Mouse (Mus musculus) left cerebral cortex, postnatal 10 days (tissue): ENCODE data around the gene Atg2a. TPM values are rescaled to one million over a fixed set of nuclear protein-coding genes. Genes with fewer than 3 reads are reported as not detected.

Experiments used
- DNase-seq, 2 experiments: peaks; one replicate each; pipeline ENCODE4 v3.0.0; 2021 to 2022; ENCODE audit warnings: low spot score in 2 of 2, mixed read lengths in 1 of 2; ENCODE audit errors: extremely low spot score in 1 of 2
- intact Hi-C: fragments of 180-260 bp; cut with DNase I; formaldehyde crosslinking; loops from one replicate; pipeline ENCODE4 v1.15.1; 2025
- total RNA-seq, 2 experiments: library from RNA; stranded (reverse); gene quantifications; 2 replicates each; pipeline ENCODE4 v1.2.3; 2021

Gene Atg2a
- total RNA-seq, 2 experiments from 2014 or later, result 32.9 to 34.9 TPM

DNA sequence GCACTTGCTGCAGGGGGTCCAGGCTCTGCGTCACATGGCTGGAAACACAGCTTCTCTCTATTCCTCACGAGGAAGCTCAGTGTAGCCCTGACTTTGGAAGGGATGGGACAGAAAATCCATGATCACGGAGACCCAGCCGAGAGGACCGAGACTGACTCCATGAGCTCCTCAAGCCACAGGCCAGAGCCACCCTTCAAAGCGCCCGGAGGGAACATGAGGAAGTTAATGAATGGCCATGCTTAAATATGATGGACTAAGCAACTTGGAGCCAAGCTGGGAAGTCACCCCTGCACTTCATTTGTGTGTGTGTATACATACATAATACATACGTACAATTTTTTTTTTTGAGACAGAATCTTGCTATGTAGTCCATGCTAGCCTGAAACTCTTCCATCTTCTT, 29.7 kb downstream of the Atg2a start:
- intact Hi-C loops, result no loop called here
- DNase-seq, result no peak

GRCm38 (mm10) chr19:6272053-6272452, 30.6 kb downstream of the Atg2a start:
- no peak for DNase-seq
- intact Hi-C loops, result no loop called here

DNA sequence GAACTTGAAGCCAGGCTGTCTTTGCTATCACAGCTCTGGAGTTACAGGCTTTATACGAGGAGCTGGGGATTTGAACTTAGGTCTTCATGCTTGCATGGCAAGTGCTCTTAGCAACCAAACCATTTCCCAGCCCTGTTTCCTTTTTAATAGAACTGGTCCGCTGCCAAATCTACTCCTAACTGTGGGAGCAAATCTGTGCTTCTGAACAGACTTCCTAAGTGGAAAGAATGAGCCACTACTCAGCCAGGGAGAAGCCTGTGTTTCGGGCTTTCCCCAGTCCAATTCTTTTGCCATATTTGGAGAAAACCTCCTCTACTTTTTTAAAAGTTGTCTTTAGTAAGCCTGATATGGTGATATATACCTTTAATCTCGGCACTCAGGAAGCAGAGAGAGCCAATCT, 31.3 kb downstream of the Atg2a start:
- DNase-seq, result peak in 1 of 2 experiments; percentile 38
- intact Hi-C loops, result no loop called here

DNA sequence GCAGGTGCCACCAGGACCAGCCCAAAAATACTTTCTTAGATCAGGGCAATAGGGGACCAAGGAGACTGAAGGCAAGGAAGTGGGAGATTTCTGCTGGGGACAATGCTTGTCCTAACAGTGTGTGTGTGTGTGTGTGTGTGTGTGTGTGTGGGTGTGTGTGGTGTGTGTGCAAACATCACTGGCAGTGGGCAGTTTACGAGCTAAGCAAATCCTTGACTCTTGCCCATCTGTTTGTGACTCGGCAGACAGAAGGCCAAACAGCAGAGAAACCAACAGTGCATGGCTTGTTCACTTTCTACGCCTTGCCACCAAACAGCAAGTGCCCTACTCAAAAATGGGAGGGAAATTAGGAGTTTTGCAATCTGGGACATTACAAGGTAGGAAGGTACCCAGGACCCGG, 32.1 kb downstream of the Atg2a start:
- intact Hi-C loops, result no loop called here
- no peak for DNase-seq

DNA sequence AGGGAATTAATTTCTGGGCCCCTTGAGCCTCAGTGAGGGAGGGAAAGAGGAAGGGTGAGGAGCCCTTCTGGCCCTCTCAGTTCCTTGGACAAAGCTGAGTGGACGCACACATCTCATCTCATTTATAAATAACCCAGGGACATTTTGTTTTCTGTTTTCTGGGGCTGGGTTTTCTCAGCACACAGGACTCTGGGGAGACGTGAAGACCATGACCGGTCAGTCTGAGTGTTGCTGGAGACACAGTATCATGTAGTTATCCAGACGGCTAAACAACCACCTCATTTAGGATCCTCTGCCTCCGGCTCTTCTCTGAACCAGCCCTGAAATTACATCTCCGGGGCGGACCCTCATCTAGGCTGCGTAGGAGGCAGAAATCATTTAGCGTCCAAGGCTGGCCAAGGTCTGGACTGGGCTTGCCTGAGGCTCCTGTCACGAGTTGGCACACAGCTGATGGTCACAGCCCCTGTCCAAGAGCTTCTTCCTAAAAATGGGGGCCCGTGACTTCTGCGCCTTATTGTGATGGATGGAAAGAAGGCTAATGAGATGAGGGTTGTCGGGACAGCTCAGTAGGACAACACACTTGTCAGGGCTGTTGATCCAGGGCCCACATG, 32.6 kb downstream of the Atg2a start:
- intact Hi-C loops, result no loop called here
- no peak for DNase-seq

- DNase-seq, result no peak
- intact Hi-C loops, result no loop called here
These were observed 34.4 kb downstream of the Atg2a start for GRCm38 (mm10) chr19:6275740-6276389.

- peak; percentile 95 to 98 for DNase-seq
- intact Hi-C loops, result no loop called here
These were observed 35.3 kb downstream of the Atg2a start, which contains the start of gene Ehd1 for GRCm38 (mm10) chr19:6276426-6277421. TSS of gene Ehd1 (plus strand) at chr19:6276725.

- DNase-seq, result peak in 1 of 2 experiments; percentile 65
- intact Hi-C loops, result no loop called here
These were observed 36.4 kb downstream of the Atg2a start for GRCm38 (mm10) chr19:6277661-6278438.

- DNase-seq, result no peak
These were observed 37.1 kb downstream of the Atg2a start for GRCm38 (mm10) chr19:6278439-6279073.

GRCm38 (mm10) chr19:6279481-6280144, 38.1 kb downstream of the Atg2a start:
- no peak for DNase-seq
- intact Hi-C loops, result no loop called here

More at GRCm38 (mm10) chr19:6278439-6279073, 37.1 kb downstream of the Atg2a start:
- intact Hi-C loops, result no loop called here

DNA sequence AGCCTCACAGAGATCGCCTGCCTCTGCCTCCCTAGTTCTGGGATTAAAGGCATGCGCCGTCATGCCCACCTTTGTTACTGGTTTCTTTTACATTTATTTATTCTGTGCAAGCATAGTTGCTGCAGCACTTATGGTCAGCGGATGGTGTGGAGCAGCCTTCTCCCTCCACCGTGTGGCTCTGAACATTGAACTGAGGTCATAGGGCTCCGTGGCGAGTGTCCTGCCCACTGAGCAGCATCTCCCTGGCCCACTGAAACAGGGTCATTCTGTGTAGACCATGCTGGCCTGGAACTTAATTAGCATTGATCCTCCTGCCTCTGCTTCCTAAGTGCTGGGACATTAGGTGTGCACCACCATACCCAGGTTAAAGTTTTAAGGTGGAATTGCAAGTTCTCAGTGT, 39.1 kb downstream of the Atg2a start:
- intact Hi-C loops, result no loop called here
- no peak for DNase-seq

DNA sequence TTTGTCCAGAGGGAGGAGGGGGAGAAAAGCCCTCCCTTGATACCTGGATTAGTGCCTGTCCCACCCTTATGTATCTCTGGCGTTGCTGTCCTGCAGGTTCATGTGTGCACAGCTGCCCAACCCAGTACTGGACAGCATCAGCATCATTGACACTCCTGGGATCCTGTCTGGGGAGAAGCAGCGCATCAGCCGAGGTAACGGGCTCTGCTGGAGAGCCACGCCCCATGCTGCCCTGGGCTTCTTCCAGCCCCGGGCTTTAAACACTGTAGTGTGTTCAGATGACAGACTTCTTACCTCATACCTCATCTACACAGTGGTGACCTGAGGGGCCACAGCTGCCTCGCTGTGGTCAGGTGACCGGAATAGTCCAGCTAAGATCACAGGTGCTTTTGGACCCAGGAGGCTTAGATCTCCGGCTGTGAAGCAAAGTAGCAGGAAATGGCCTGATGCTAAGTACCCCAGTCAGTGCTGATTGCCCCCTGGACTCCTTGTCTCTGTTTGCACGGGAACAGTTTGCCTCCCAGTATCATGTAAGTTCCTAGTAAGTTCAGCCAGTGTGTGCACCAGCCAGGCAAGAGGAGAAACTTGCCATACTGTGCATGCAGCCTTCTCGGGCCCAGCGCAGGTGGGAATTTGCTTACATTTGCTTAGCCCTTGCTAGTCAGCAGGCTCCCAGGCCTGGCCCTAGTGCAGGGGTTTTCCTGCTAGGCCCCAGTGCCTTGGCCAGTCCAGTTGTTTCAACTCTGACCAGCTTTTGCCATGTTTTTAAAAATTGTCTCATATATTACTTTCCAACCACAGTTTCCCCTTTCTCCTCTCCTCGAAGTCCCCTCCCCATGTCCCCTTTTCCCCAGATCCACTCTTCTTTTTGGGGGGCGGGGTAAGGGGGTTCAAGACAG, 39.9 kb downstream of the Atg2a start:
- intact Hi-C loops, result no loop called here
- DNase-seq, result no peak

DNA sequence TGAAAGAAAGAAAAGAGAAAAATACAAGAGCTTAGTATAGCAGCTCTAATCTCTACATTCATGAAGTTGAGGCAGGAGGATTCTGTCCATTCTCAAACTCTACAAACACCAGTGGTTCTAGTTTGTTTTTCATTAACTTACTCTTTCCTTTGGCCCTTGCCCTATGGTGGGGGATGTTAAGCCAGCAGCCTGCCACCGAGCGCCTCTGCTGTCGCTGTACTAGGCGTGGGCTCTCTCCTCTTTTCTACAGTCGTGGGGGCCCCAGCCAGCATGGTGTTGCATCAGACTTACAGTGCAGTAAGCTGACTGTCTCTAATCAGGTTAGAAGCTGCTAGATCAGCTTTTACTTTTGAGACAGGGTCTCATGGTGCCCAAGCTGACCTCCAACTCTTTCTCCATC, 41.5 kb downstream of the Atg2a start:
- intact Hi-C loops, result no loop called here
- no peak for DNase-seq

GRCm38 (mm10) chr19:6284502-6284901, 43.0 kb downstream of the Atg2a start:
- no peak for DNase-seq
- intact Hi-C loops, result no loop called here

DNA sequence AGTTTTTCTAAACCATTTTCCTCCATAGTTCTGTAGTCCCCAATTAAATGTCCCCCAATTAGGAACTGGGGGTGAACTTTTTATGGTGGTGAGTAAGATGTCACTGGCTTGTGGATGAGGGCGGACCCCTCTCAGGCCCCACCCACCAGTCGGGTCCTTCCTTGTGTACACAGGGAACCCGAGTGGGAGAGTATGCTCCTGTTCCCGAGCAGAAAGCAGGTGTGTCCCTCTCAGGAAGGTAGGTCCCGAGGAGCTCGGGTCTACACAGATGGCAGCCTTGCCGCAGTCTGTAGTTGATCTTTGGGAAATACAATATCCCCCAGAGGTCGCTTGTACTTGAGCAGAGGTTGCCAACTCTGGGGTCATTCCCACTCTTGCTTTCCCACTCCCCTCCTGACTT, 43.8 kb downstream of the Atg2a start:
- intact Hi-C loops, result no loop called here
- DNase-seq, result no peak

DNA sequence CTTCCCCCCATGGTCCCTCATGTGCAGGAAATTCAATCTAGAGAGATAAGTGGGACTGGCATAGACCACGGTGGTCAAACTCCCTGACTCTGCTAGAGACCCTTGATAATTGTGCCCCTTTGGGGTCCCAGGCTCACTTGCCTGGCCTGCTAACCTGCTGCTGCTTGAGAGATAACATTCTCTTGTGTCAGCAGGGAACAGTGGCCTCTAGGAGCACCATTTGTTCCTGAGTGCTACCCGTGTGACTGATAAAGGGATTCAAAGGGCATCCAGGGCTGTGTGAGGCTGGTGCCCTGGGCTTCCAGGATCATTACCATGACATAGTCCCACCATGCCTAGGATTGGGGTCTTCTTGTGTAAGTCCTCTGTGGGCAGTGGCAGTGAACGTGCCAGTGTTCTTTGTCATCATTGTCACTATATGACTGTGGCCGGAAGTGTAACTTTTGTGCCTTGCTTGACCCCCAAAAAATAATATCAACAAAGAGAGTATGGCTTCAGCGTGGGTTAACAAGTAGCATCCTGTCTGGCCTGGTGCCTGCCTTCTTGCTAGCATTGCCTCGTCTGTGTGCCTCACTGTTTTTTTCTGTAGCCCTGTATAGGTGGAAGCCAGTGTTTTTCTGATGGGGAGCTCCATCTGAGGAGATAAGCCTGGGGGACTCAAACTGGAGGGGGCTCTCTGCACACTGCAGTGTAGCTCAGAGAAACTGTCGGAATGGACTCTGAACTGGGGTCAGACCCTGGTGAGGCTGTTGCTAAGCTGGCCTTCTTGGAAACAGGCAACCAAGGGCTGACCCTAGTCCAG, 44.4 kb downstream of the Atg2a start:
- intact Hi-C loops, result no loop called here
- no peak for DNase-seq
